Mouse (Mus musculus) layer of hippocampus, adult 9-10 months (tissue): Measurements from ENCODE around the gene Macrod2.
"Not testable (repeated sequence)": the region's sequence is repeated elsewhere in the genome, so short reads cannot be mapped to it uniquely, and the experiment has no call there.

Source experiments
- DNase-seq: peaks from one replicate; pipeline ENCODE4 v3.0.0; 2022; ENCODE audit warnings: low spot score

Gene Macrod2

GRCm38 (mm10) chr2:140703377-140703776 is 308.3 kb downstream of the Macrod2 start:
- DNase-seq: no peak

- no peak for DNase-seq
Observed at GRCm38 (mm10) chr2:140704146-140704545, 309.0 kb downstream of the Macrod2 start.

- DNase-seq: no peak
Observed at GRCm38 (mm10) chr2:140705278-140705677, 310.2 kb downstream of the Macrod2 start.

GRCm38 (mm10) chr2:140707550-140707949 is 312.4 kb downstream of the Macrod2 start:
- DNase-seq: no peak

DNA sequence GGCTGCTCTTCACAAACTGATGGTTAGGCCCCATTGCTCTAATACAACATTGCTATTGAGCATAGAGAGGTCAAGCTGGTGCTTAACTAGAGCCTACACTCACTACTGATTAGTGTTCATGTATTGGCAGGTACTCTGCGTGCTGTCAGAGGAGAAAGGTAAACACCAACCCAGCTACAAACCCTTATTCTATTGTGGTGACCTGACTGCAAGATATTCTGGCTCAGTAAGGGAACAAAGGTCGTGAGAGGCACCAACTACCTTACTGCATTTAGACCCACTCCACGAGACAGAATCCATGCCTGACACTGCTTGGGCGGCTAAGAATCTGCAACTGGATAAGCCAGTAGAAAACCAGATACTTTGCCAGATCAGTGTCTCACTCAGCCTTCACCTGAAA is 320.7 kb downstream of the Macrod2 start:
- DNase-seq: no peak

DNA sequence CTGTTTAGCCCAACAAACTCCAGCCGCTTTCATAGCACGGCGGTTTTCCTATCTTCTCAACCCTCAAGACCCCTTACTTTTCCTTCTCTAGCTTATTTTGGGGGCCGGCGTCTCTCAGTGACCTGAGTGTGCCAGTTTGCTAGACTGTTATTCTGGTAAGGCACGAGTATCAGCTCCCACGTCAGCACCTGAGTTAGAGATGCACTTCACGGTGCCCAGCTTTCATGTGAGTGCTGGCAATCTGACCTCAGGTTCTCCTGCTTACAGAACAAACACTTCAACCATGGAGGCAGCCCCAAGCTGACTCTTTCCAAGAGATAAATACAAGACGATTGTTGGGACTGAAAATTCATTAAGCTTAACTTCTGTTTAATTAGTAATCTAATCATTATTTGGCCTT is 322.3 kb downstream of the Macrod2 start:
- DNase-seq: no peak

DNA sequence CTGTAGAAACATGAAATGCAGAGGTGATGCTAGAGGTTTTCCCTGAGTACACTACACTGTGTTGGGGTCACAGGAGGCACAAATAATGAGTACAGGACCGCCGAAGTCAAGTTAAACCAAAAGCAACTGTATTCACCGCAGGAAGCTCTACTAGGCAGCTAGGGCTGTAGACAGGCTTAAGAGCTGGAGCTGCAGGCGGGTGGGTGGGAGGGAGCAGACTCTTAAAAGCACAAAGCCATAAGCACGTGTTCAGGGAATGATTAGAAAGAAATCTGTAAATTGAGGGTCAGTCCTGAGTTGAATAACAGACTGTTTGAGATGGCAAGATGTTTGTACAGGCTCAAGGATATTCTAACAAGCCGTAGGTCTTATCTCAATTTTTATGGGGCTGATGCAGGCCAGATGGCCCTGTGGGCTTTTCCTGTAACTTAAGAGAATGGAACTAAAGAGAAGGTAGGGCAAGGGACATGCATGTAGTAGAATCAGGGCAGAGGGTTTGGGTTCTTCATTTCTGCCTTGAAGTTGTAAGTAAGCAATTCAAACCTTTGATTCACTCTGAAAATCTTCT is 337.6 kb downstream of the Macrod2 start:
- DNase-seq: no peak

- DNase-seq: no peak
Observed at GRCm38 (mm10) chr2:140740511-140740910, 345.4 kb downstream of the Macrod2 start.

- not testable (repeated sequence) for DNase-seq
Observed at GRCm38 (mm10) chr2:140742954-140743353, 347.8 kb downstream of the Macrod2 start.

GRCm38 (mm10) chr2:140758881-140759280 is 363.8 kb downstream of the Macrod2 start:
- no peak for DNase-seq

GRCm38 (mm10) chr2:140759732-140760131 is 364.6 kb downstream of the Macrod2 start:
- no peak for DNase-seq

DNA sequence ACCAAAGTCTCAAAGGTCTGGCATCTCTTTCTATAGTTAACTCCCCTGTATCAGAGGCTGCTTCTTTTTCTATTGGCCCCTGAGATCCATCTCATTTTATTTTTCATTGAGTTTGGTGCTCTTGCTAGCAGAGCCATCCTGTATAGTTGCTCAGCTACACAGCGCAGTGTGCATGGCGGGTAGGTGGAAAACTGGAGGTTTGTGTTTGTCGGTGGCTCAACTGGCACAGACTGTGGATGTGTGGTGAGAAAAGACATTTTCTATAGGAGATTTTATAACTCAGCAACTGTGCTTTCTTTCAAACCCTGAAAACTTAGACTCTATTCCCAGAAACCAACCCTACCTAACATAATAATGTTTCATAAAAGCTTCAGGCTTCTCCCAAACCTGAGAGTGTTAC is 365.0 kb downstream of the Macrod2 start:
- DNase-seq: no peak

GRCm38 (mm10) chr2:140763076-140763891 is 368.2 kb downstream of the Macrod2 start:
- no peak for DNase-seq

DNA sequence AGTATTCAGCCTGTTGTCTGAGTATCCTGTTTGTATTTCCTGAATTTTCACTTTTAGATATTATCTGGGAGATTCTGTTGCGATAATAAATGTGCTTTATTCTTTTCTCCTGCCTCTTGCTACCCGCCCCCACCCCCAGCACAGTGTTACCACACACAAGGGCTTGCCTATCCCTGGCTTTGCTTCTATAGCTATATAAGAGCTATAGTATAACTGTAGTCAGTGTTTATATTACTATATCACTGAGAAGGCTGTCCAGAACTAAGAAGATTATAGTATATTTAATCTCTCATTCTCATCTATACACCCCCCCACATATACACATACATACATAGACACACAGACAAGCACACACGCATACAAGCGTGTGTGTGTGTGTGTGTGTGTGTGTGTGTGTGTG is 374.4 kb downstream of the Macrod2 start:
- DNase-seq: no peak

- DNase-seq: no peak
Observed at GRCm38 (mm10) chr2:140772825-140773224, 377.7 kb downstream of the Macrod2 start.

- no peak for DNase-seq
Observed at GRCm38 (mm10) chr2:140773456-140773855, 378.3 kb downstream of the Macrod2 start.

DNA sequence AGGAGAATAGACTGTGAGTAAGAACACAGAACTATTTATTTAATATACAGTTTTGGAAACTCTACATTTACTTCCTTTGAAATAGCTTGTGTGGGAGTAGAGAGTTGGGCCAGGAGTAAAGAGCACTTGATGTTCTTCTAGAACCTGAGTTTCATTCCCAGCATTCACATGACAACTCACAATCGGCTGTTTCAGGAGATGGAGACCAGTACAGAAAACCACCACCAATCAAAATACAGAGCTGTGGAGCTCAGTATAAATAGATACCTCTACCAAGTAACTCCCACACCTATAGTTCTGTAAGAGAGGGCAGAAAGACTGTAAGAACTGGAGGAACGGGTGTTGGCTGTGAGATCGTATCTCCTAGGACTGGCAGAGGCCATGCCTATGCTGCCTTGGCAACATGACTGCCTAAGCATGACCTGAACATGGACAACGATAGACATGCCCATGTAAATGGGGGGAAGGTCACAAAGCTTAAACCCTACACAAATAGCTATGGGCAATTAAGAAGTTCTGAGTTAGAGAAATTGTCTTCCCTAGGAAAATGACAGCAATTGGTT is 379.8 kb downstream of the Macrod2 start:
- no peak for DNase-seq

DNA sequence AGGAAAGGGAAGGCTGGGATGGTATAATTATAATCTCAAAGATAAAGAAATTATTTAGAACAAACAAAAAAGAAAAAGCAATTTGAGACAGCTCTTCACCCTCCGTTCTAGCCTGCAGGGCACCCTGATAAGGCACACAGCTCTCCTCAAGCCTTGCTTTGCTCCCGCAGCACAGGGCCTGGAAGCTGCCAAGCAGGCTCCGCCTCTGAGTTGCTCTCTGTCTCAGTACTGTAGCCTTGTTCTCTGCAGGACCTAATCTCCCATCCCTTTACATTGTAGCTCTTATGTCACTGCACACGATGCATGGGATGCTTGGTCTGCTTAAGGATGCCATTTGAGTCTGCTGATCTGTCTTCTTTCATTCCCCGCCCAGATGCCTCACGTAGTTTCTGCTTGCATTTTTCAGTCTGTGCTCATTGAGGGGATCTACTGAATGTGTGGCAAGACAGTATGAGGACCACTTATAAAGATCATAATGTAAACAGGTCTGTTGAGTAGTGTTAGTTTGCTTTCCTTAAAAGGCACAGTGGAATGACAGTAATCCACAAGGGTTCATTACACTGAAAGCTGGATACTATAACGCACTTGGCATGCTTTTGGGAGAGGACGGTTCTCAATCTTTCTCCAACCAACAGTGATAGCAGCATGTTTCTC is 380.5 kb downstream of the Macrod2 start:
- no peak for DNase-seq

DNA sequence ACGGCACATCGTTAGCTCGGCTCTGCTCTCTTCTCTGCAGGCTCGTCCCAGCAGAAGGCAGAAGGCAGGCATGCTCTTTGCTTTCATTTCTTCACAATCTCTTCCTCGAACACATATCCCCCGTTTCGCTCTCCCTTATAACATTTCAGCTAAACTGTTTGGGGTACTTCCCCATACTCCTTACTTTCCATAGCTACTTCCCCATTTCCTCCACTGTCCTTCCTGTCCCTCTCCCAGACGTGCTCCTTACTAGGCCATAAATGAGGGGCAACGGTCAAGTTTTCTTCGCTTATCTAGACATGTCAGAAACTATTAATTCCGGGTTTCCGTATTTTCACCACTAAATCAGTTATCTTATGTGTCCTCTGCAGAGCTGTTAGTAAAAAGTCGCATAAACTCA is 383.1 kb downstream of the Macrod2 start:
- no peak for DNase-seq

- no peak for DNase-seq
Observed at GRCm38 (mm10) chr2:140783041-140783440, 387.9 kb downstream of the Macrod2 start.

DNA sequence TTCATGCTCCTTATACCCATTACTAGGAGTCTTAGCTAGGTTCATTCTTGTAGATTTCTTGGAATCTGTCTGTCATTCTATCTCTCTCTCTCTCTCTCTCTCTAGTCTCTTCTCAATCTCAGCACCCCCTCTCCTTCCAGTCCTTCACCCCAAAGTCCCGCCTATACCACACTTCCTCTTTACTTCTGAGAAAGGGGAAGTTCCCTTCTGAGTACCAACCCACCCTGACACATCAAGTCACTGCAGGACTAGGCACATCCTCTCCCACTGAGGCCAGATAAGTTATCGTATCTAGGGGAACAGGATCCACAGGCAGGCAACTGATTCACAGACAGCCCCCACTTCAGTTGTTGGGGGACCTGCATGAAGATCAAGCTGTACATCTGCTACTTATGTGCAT is 389.5 kb downstream of the Macrod2 start:
- no peak for DNase-seq

DNA sequence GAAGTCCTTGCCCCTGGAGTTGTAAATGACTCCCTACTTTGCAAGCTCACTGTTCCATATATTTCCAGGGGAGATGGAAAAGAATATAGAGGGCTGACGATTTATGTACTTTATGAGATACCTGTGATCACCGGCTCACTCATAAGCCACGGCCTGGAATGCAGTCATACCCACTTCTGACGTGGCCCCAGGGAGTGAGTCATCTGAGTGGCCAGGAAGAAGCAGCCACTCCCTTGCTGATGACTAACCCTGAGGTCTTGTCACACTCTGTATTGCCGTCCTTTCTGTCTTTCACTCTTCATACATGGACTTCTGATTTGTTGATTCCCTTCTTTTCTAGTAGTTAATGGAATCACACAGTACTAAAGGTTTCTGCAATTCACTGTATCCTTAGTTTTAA is 395.3 kb downstream of the Macrod2 start:
- DNase-seq: no peak
